Mouse (Mus musculus) kidney, adult 11 months (tissue): ENCODE data around the gene Kctd10.

ENCODE experiments used
- DNase-seq: peaks from one replicate; pipeline ENCODE4 v3.0.0; 2022

Gene Kctd10

DNA sequence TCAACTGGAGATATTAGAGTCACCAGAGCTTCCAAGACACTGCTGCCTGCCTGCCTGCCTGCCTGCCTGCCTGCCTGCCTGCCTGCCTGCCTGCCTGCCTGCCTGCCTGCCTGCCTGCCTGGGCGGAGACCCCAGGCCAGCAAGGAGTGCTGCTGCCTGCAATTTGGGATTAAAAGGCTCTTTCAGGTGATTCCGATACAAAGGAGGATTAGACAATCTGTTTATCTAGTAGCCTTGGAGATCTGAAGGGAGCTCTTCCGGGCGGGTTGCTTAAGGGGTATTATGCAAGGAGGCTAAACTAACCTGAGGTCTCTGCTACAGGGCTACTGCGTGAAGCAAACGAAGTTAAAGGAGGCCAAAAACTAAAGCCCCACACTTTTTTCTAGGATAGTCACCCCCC lies 1.4 kb downstream of the Kctd10 start:
- no peak for DNase-seq

DNA sequence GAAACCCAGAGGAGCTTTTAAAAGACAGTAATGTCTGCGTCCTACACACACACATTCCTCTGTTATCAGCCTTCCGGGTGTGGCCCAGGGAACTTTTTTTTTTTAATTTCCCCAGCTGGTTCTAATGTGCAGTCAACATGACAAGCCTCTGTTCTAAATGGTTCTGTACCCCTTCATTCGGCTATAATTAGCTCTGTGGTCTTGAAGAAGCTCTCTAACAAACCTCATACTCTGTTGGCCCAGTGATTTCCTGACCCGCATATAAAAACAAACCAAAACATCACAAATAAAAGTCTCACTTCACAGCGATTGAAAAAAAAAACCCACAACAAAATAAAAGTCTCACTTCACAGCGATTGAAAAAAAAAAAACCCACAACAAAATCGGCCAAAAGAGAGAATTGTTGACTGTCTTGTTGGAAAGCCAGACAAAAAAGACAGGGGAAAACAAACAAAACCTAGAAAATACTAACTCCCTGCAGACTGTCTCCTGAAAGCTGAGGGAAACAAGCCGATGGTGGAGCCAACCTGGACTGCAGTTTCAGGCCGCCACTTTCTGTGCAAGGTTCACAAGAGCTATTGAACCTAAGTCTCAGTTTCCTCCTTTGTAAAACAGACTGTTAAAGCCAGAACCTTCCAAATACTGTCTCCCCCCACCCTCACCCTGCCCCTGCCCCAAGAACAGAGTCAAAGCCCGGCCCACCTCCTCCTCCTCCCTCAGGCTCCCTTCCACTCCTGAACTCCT lies 2.0 kb downstream of the Kctd10 start:
- no peak for DNase-seq

DNA sequence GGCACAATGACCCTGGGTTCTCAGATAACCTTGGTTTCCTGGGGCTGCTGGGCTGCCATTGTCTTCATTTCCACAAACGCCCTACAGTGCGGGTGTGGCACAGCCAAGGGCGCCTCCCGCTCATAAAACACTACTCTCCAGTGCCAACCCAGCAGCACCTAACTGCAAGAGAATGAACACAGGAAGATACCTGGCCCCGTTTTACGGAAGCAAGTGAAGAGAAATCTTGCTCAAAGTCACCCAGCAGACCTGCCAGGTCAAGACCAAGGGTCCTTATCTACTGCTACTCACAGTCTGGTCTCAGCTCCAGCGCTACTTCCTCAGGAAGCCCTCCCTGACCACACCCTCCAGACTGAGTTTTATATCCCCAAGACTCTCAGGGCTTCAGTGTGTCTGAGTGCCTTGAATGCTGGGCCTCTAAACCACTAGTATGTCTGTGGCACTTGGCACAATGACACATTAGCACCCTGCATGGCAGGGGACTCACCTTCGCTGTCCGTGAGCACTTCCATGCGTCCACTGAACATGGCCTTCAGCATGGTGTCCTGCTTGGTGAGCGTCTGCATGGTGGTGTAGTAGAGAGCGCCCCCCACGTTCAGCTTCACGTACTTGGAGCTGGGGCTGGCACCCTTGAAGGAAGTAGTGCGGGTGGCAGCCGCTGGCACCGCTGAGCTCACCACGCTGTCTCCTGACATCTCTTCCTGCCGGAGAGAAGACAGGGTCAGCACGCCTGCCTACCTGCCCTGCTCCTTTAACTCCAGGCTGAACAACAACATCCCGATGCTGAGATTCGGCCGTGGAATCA lies 5.7 kb downstream of the Kctd10 start:
- DNase-seq, result peak; percentile 48

DNA sequence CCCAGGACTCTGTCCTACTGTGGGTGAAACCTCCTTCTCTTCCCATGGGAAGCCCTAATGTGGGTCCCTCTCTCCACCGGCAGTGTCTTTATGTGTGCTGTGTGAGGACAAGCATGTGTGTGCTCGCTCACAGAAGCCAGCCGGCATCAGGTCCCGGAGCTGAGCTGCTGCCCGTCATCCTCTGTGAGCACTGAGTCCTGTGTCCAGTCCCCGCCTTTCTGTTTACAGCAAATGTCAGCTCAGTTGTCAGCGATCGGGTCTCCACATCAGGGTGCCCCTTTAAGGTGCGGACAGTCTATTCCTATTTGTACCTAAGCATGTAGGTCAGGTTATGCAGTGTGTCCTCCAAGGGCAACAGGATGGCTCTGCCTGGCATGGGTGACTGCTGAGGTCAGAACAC lies 6.7 kb downstream of the Kctd10 start:
- no peak for DNase-seq

DNA sequence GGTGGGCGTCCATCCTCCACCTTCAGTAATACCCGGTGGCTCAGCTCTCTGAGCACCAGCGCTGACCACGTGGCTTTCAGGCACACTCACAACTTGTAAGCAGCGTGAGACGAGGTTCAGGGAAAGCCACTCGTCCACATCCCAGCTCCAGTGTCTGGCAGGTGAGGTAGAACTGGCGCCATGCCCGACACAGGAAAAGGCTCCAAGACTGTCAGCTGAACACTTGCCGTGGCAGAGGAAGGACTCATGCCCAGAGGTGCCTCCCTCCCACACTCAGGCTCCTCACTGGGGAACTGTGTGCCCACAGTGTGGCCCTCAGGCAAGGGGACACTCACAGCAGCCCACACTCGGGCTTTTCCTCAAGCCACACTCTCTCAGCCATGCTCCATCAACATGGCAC lies 7.1 kb downstream of the Kctd10 start:
- DNase-seq, result peak; percentile 46

DNA sequence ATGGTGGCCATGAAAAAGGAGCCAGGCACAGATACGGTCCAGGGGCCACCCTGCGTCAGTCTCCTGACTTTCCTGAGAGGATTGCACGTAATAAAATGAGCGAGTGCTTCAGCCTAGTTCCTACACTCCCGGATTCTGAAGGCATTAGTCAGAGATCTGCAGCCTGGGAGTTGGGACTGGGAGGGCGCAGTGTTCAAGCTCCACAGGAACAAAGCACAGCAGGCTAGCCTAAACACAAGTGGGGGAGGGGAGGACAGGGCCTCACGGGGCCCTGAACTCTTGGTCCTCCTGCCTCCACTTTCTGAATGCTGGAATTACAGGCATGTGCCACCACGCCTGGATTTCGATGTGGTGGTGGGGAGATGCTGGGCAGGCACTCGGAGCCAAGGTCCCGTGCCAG lies 7.7 kb downstream of the Kctd10 start:
- DNase-seq, result no peak

DNA sequence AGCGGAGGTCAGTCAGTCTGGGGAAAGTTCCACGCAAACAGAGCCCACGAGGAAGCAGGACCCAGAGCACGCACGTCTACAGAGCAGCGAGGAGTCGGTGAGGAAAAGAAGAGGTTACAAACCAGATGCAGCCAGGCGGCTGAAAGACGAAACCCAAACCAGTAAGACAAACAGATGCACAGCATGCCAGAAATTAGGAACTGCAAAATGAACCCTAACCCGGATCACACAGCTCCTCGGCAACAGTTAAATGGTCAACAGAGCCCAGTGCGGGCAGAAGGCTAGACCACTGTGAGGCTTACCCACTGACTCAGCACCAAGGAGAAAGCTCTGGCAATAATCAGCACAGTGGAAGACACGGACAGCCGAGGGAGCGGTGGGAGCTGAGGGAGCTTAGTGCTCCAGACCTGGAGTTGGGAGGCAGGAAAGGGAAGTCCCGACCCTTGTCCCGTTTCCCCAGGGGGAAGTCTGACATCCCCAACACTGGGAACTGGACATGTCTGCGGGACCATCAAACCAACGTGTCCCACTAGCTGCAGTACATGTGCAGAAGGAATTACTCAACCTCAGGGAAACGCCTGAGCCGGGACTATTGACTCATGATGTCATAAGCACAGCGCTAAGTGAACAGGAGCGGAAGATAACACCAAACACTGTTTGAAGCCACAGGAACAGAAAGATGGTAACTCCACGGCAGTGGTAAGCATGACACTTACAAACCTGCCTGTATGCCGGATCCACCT lies 8.4 kb downstream of the Kctd10 start:
- no peak for DNase-seq

DNA sequence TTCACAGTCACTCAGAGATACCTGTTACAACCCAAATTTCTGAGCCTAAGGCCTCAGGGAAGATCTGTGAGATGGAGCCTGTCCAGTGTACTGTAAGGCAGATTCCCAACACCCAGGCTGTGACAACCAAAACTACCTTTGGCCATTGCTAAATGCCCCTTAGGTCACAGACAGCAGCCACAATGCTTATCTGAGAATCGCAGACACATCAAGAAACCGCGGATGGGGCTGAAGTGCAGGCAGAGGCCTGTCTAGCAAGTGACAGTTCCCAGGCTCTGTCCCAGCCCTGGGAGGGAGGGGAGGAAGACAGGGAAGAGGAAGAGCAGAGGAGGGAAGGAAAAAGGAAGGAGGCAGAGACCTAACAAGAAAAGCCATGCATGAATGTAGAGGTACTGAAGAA lies 9.0 kb downstream of the Kctd10 start:
- DNase-seq, result no peak

DNA sequence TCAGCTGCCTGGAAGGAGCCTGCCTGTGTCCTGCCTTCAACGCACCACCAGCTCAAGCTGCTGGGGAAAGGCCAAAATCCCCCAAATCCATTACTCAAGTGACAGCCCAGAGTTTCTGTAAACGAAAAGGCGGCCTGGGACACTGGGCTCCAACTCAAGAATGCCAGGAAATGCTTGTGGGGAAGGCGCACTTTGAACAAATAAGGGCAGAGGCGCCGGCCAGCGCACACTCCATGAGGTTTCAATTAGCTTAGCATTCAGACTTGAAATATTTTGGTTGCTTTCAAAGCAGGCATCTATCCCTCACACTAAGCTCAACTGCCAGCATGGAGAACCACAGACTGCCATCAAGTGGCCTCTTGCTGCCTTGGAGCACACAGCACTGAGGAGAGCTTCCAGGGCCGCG lies 9.9 kb downstream of the Kctd10 start:
- peak; percentile 81 for DNase-seq

DNA sequence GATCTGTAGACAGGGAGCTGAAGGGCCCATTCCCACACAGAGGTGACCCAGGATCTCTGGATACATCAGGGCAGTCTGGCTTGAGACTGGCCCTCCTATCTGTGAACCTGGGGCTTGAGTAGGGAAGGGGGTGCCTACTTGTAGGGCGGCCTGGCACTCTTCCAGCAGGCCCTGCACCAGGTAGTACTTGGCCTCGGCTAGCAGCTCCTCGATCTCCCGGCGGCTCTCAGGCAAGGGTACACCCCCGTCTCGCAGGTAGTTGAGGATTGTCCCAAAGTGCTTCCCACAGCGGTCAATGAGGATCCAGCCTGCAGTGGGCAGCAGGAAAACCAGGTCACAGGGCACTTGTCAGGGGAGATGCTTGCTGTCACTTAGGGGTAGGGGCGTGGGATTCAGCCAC lies 10.4 kb downstream of the Kctd10 start:
- no peak for DNase-seq

DNA sequence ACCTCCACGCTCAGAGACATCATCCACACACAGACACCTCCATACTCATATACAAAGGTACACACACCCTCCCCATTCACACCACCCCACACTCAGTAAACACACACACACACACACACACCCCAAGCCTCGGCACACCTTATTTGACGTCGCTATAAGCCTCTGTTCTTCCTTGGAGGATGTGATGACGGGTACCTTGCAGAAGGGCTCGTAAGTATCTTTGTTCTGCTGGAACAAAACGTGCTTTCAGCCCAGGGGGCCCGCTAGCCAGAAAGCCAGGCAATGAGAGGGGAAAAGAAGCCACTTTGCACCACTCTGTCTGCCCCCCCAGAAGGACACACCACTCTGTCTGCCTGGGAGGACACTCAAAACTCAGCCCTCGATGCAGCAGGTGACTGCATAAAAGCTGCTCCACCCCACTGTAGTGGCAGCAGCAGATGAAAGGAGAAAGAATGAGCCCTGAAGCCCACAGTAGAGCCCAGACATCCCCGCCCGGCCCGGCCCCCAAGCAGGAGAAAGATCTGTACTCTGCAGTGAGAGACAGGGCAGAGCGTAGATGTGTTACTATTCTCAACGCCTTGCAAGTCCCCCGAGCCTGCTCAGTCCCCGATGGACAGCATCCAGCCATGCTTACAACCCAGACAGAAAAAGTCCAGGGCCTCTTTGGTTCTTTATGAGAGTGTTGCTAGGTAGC lies 11.4 kb downstream of the Kctd10 start:
- DNase-seq, result no peak

DNA sequence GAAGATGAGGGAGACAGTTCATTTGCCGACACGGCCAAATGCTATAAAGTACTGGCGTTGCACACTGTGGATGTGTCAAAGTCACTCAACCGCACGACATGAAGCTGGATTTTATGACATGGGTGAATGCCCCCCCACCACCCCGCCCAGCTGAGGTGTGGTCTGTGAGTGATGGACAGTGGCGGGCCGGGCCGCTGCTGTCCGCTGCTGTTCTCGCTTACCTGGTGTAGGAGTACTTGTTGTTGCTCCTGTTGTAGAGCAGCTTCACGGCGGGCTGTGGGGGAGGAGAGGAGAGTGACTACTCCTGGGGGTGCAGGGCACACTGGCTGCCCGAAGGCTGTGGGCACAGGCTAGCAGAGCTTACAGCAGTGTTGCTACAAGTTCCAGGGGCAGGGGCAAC lies 12.2 kb downstream of the Kctd10 start:
- DNase-seq, result no peak

DNA sequence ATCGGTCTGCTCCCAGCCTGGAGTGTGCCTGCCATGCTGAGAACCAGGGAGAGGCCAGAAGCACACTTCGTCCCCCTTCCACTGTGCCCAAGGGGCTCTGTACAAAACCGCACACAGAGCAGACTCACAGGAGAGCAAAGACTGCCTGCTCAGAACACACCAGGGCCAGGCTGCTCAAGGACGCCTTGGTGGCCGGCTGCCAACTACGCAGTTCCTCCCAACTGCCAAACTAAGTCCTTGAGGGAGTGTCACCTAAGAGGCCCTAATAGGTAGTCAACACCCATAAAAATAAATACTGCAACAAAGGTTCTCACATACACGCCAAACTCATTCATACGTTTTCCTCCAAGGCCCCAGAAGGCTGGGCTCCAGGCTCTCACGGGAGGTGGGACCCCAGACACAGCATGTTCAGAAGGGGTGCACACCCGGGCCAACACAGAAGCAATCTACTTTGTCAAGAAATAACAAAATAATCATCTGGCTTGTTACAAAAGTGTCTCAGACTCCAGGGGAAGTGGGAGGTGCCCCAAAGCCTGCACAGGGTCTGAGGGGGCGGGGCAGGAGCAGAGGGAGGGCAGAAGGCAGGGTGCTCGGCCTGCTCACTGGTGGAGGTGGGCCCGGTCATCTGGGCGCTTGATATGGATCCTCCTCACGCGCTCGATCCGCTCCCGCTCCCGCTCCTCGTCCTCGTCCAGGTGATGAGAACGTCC lies 15.1 kb downstream of the Kctd10 start:
- DNase-seq, result no peak

DNA sequence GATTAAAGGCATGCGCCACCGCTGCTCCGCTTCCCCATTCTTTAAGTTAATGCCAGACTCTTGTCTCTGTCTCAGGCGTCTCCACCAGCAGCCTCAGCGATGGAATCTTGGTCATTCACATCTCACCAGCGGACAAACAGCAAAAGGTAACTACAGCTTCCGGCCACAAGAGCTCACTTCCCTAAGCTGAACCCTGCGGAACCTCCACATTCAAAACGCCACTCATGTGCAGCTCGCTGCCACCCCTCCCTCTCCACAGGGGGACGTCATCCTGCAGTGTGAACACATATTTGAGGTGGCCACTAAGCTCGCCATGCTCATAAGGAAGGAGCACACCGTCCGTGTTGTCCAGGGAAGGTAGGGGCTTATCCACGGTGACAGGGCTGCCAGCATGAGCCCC lies 19.3 kb downstream of the Kctd10 start:
- DNase-seq, result no peak

DNA sequence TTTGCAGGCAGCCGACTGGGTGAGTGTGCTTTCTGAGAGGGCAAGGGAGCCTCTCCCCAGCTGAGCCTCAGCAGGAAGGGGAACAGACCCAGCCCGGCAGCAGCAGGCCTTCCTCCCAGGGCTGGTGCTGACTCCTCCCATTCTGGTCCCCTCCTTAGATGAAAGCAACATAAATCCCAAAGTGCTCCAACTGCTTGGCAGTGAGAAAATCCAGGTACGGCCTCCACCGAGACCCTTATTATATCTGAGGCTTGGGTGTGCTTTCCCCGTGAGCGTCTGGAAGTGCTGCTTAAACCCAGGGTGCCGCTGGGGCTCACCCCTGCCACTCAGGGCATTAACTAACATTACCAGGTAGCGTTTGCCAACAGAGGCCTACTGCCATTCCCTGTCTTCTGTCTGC lies 20.7 kb downstream of the Kctd10 start:
- DNase-seq, result no peak

DNA sequence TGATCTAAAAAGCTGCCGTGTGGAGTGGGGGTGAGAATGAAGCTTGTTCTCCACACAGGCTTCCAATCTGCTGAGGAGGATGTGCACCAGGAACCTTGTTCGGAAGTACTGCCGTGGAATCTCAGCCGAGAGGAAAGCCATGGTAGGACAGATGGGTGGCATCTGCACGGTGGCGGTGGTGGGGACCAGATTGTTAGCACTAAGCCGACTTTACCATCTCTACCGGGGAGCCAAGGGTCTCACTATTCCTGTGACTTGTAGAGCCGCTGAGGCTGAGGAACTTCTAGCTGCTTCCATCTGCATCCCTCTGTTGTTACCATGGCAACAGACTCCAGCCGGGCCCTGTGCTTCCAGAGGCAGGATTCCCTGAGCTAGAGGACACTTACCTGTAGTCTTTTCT lies 21.5 kb downstream of the Kctd10 start:
- no peak for DNase-seq

DNA sequence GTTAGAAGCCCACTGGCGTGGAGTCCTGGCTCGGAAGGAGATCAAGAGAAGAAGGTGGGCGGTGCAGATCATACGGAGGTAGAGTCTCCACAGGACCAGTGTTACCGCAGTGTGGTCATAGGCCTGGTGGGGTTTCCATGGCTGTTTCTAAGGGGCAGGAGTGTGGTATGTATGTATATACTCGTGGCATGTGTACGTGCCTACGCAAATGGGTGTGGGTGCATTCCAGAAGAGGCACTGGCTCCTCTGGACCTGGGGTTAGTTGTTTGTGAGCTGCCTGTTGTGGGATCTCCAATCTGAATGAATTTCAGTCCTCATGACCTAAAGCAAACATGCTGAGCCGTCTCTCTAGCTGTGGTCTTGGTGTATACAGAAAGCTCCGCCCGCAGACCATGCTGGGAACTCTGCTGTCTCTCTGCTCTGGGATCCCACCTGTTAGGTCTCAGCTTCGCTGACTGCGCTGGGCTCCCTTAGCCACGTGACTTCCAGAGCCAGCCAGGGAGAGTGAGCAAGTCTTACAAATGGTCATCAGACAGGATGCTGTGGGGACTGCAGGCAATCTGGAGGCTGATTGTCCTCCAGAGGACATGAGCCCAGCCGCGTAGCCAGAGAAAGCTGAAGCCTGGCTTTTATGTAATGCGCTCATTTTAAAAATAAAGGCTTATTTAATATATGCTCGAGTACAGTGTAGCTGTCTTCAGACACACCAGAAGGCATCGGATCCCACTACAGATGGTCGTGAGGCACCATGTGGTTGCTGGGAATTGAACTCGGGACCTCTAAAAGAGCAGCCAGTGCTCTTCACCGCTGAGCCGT lies 23.2 kb downstream of the Kctd10 start:
- no peak for DNase-seq

DNA sequence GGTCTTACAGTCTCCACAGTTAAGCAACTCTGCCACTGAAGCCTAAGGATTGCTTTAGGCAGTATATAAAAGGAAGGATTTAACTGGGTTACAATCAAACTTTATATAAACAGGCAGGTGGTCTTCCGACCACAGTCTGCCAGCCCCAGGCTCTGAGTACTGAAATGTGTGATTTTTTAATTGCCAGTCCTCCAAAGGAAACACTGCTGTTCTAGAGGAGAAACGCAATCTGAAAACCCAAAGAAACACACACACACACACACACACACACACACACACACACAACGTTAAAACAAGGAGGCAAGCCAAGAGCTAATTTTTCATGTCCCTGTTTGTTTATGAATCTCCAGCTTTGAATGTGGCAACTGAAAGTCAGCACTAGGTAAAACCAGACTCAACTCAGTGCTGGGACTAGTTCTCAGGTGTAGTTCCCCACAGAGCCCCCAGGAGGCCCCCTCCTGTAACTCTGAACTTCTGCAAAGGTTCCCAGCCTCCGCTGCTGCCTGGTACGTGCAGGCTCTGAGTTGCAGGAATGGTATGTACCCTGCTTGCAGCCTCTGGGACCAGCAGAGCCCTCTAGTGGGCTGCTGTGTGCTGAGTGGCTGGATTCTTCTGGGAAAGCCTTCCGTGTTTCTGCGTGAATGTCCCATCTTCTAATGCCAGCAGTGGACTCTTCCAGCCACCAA lies 23.9 kb downstream of the Kctd10 start:
- peak; percentile 85 for DNase-seq

DNA sequence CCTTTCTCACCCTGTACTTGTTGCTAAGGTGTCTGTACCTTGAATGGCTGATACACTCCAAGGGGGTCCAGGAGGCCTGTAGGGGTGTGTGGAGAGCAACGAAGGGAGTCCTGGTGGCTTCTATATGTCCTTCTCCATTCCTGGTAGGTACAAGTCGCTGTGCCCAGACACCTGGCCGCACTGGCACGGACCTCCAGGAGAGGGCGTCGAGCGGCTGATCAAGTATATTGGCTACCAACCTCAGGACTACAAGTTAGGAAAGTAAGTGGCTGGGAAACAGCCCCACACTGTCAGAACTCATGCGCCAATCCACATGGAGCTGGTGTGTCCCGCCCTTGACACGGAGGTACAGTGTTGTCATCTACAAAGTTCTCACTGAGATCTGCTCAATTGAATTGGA lies 28.8 kb downstream of the Kctd10 start:
- DNase-seq, result no peak

DNA sequence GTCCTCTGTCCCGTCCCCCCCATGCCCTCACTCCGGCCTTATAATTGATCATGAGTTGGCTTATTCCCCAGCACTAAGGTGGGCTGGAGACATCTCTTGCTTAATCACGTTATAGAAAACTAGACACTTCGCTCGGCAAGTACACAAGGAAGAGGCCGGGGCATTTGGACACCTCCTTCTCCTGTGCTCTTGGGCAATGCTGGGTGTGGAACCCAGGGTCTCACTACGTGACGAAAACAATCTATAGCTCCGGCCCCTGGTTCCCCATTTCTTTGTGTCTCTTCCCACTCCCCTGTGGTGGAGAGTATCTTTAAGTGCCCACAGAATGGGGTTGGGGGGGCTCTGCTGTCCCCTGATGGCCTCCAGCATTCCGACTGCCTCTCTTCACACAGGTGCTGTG lies 33.3 kb downstream of the Kctd10 start:
- no peak for DNase-seq

DNA sequence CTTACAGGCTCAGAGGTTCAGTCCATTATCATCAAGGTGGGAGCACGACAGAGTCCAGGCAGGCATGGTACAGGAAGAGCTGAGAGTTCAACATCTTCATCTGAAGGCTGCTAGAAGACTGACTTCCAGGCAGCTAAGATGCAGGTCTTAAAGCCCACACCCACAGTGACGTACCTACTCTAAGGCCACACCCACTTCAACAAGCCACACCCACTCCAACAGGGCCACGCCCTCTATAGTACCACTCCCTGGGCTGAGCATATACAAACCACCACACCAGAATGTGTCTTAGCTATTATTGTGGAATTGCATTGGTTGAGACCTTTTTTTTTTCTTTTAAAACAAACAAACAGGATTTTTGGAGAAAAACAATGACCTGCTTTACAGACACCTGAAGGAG lies 34.8 kb downstream of the Kctd10 start:
- DNase-seq, result no peak
